Mouse (Mus musculus) fat pad, adult 2 months (tissue): ENCODE results near the gene Aanat.

Experiments used
- DNase-seq: peaks from one replicate; pipeline ENCODE4 v3.0.0-alpha.2; 2011; ENCODE audit warnings: low read depth, low spot score; ENCODE audit errors: extremely low read depth

The Aanat gene

DNA sequence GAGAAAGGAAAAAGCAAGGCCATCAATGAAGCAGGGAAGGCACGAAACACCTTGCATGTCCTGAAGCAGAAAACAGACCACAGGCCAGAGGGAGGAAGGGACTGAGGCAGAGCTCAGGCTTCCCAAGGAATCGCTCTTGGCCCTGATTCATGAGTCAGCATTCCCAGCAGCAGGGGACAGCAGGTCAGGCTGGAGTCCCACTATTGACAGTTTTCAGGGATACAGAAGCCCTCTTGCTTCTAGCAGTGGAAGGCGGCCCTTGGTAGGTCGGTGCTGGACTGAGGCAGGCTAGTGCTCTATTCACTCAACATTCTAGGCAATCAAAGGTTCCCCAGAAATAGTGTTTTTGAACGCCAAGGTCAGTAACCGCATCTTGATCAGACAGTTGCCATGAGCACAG, 11.7 kb upstream of the Aanat start:
- no peak for DNase-seq

DNA sequence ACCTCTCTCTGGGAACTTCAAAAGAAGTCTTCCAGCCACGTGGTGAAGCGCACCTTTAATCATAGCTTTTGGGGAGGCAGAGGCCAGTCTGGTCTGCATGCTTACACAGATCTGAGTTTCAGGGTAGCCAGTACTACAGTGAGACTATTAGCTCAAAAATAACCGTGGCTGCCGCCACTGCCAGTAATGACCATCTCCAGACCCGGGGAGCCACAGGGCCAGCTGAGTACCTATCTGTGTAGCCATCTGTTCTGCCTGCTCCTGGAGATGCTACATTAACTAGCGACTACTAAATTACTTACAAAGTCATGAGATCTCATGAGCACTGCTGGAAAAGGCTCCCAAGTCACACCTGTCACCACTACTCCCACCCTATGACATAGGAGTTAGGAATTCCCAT, 11.2 kb upstream of the Aanat start:
- DNase-seq, result no peak

DNA sequence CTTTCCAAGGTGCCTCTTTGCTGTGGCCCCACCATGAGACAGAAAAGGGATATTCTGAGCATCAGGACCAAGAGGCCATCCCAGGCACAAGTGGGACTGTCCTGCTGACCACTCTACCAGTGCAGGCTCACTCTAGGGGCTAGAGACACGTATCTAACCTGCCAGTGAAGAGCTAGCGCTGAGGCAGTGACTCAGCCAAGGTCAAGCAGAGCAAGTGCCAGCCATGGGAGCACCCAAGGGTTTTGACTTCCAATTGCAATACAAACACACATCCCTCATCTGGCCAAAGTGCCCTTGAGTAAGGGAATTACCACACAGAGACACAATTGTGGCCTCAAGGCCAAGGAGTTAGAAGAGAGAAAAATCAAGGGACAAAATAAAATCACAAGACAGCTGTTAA, 10.8 kb upstream of the Aanat start:
- DNase-seq, result no peak

DNA sequence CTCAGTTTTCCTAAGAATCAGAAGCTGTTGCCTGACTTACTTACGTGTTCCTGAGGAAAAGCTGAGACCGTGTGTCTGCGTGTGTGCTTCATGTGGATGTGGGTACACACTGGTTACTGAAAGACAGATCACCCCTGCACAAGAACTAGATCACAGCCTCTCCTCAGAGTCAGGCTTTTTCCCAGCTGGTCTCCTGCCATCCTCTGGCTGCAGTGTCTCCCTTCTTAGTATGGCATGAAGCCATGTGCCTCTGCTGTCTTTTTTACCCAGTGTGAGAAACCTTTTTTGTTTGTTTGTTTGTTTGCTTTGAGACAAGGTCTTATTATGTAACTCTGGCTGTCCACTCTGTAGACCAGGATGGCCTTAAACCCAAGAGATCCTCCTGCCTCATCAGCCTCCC, 7.0 kb upstream of the Aanat start:
- no peak for DNase-seq

DNA sequence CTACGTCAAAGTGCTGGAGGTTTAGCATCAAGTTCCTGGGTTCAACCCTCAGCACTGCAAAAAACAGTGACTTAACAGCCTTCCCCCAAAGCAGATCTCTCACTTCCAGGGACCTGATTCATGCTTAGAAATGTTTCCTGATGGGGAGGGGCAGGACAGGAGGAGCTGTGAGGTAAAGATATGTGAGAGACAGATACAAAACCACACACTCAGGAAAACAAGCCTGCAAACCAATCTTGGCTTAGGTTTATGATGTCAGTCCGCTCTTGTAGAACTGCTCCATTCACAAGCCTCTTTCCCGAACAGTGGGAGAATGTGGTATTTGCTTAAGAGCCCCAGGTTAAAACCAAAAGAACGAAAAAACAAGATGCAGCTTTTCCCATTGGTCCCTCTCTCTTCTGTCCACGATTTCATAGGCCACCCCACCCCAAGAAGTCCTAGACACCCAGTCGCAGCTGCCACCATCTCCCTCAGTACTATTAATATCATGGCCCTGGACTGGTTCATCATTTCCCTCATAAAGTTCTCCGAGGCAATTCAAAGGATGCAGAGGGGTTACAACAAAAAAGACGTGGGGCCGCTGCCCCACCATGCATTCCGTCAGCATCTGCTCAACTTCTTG, 6.1 kb upstream of the Aanat start:
- DNase-seq, result no peak

DNA sequence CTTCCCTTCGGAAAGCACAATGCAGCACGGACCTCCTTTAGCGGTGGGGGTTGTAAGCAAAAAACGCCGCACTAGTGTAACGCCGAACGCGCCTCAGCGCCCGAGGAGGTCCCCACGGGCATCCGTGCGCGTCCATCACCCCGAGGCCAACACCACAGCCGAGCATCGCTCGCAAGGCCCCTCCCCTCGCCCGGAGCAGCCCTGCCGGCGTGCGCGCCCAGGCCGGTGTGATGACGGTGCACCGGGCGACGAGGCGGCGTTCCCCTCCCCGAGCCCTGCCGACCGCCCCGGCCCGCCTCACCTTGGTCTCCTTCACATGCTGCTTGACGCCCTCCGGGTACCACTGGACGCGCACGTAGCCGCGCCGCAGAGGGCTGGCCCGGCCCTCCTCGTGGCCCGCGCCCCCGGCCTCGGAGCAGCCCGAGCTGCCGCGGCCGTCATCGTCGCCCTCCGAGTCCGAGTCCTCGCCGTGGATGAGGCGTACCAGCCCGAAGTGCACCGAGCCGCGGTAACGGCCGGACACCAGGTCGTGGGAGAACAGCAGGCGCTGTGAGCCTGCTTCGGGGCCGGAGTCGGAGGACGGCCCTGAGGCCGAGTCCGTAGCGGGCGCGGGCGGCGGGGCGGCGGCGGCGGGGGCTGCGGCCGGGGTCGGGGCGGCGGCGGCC, 5.4 kb upstream of the Aanat start:
- DNase-seq, result no peak

DNA sequence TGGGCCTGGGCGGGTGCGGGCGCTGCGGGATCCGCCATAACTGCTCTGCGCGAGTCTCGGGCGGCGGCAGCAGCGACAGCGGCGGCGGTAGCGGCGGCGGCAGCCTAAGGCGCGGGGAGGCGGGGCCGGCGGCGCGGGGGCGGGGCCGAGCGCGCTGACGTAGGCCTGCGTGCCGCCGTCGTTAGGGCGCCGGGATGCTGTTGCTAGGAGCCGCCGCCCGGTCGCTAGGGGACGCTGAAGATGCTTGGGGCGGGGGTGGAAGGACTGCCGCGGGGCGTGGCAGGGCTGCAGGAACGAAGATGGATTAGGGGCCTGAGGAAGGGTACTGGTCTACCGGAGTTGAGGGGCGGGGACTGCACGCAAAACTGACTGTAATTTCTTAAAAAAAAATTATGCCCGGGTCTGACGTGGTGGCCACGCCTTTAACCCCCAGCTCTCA, 4.8 kb upstream of the Aanat start, which contains the start of gene Ube2o:
Gene Ube2o, minus strand, starts transcription at position 72 of the 439 bp plus-strand sequence.
- DNase-seq, result no peak

DNA sequence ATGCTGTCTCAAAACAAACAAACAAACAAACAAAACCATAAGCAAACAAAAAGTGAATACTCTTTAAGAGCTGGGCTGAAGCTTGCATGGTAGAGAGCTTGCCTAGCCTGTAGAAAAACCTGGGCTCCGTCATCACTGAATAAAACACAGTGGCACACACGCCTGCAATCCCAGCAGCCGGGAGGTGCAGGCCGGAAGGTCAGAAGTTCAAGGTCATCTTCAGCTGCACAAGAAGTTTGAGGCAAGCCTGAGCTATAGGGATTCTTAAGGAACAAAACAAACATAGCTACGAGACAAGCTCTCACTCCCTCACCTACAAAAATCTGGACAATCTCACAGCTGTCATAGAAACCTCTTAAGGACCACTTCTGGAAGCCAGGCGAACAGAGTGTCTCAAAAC, 550 bp upstream of the Aanat start:
- no peak for DNase-seq

DNA sequence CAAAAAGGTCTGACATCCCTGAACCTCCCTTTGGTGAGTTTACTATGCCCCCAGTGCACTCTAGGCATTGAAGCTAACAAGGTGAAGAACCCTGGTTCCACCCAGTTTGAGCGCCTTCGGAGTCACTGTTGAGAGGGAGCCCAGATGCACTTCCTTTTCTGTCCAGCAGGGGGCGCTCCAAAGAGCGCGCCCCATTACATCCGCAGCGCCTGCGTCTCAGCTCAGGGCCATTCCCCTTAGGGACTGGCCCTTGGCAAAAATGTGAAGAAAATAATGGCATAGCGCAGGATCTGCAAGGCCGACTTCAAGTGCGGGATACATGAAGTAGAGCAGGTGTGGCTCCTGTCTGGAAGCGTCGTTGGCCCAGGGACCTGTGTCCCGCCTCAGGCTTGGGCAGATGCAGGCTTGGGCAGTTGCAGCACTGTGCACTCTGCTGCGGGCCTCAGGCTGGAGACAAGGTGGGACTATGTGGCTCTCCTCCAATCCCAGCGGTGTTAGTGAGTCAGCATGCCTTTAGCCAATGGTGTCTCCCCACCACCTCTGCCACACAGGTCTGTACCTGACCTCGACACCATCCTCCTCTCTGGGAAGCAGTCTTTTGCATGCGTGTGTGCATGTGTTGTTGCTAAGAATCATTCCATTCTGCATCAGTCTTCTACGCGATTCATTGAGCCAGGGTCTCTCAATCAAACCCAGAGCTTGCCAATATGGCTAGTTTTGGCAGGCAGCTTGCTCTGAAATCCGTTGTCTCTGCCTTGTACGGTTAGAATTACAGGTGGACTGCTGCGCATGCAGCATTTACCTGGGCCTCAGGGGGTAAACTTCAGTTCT, 784 bp downstream of the Aanat start:
- DNase-seq, result no peak

DNA sequence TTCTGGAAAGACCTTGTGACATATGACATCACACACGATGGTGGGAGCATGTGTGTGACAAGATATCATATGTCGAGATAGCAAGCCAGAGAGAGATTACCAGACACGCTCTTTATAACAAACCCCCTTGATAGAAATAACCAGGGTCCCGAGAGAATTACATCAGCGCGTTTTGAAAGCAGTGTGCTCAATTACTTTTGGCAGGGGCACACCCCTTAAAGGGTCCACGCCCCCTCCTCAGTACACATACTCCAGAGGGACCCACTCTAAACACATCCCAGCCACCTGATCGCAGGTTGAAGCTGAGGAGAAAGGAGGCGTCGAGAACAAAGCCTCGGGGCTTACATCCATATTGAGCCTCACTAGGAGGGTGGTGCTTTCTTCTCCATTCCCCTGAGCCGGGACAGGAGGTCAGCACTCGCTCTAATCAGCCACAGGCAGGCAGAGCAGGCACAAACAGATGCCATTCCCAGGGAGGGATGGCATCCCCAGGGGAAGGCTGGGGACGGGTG, 2.8 kb downstream of the Aanat start:
- DNase-seq, result no peak

DNA sequence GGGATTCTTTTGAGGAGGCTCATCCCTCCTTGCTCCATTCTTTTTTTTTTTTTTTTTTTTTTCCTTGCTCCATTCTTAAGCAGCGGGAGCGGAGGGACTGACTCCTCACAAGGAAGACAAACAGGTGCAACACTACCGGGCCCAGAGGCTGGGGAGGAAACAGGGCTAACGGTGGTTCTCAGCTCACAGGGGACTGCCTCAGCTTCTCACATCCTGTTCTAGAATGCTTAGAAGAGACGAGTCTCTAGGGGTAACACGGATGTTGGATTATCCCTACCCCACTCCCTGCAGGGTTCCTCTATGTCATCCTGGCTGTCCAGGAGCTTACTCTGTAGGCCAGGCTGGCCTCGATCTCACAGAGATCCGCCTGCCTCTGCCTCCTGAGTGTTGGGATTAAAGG, 3.3 kb downstream of the Aanat start:
- DNase-seq, result no peak

DNA sequence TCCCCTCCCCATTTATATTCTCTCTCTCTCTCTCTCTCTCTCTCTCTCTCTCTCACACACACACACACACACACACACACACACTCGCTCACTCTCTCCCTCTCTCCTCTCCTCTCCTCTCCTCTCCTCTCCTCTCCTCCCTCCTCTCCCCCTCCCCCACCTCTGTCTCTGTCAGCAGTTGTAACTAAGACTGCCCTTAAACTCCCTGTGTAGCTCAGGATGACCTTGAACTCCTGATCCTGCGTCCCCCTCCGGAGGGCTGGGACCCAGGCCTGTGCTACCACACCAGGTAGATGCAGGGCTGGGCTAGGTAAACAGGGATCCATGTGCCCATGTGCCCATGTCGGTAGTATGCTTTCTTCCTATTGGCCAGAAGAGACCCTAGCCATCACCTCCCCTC, 5.4 kb downstream of the Aanat start:
- DNase-seq, result no peak

DNA sequence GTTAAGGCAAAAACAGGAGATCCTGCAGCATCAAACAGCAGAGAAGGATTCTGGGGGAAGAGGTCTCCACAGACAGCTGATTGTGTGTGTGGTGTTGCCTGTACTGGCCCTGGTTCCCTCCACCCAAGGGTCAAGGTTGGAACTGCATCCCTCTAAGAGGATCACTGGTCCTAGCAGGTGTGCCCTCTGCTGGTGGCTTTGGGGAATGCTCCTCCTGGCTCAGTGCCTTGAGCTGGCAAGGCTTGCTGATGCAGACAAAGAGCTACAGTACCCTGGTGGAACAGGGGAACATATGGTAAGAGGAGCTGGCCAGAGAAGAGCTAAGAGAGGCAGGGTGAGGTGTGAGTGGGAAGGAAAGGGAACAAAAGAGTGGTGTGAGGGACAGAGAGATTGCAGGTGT, 6.2 kb downstream of the Aanat start:
- no peak for DNase-seq

DNA sequence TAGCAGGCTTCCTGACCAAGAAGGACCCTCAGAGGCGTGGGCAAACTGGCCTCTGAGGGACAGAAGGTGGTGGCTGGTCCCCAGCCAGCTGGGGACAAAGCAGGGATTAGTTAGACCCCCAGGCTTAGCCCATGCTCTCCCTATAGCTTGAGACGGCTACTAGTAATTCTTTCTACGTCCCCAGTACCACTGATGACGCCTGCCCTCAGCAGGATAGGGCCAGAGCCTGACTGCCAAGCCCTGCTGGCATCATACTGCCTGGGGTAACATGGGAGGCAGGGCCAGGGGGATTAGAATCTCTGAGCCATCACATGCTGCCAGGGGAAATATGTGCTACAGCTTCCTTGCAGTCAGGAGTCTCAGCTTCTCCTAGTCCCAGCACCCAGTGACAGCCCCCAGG, 7.1 kb downstream of the Aanat start:
- DNase-seq, result no peak

DNA sequence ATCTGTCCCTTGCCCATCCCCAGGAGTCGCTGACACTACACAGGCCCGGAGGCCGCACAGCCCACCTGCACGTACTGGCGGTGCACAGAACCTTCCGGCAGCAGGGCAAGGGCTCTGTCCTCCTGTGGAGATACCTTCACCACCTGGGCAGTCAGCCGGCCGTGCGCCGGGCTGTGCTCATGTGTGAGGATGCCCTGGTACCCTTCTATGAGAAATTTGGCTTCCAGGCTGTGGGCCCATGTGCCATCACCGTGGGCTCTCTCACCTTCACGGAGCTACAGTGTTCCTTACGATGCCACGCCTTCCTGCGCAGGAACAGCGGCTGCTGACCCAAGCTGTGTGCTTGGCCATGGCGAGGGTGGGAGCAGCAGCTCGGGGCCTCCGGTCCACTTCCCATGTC, 10.5 kb downstream of the Aanat start:
- DNase-seq, result no peak

DNA sequence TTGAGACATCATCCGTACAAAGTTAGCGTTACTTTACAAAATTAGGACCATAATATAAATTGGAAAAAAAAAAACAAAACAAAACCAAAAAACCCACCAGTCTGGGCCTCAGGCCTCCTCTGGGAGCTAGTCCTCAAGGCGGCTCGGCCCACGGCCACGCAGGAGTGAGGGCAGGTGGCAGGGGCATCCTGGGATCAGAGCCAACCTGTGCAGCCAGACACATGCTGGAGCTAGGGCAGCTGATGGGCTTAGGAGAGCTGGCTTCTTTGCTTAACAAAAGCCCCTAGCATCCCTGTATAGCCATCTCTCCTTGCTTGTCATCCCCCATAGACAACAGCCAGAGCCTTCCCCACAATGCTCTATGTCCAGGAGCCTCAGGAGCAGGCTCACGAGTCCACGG, 12.0 kb downstream of the Aanat start:
- DNase-seq, result no peak

DNA sequence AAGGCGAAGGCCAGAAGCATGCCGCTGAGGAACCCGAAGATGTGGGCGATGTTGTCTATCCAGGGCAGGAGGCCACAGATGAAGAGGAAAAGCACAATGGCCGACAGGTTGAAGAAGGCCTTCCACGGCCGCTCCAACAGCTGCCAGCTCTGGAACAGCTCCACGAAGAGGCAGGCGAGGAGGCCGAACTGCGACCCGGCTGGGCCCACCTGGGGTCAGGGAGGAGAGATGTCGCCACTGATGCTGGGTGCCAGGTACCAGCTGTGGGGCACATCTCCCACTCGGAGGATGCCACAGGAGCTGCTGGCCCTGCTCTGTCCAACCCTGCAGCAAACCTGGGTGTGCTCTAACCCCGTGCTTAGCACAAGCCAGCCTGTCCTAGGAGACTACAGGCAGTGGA, 13.0 kb downstream of the Aanat start:
- no peak for DNase-seq

DNA sequence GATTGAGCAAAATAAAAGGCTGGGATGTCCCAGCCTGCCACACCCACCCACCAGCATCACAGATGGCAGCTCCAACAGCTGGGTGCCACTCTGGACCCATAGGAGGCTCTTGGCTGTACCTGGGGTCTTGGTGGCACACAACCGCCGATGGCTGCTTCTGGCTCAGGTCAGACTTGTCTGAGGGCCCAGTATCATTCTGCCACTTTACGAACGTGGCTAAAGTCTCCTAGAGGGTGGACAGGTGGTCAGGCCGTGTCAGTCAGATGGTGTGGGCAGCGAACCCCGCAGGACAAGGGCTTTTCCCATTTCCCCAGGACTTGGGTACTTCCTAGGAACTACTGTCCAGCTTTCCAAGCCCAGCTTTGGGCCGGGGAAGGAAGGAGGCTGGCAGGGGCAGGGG, 14.9 kb downstream of the Aanat start:
- no peak for DNase-seq

DNA sequence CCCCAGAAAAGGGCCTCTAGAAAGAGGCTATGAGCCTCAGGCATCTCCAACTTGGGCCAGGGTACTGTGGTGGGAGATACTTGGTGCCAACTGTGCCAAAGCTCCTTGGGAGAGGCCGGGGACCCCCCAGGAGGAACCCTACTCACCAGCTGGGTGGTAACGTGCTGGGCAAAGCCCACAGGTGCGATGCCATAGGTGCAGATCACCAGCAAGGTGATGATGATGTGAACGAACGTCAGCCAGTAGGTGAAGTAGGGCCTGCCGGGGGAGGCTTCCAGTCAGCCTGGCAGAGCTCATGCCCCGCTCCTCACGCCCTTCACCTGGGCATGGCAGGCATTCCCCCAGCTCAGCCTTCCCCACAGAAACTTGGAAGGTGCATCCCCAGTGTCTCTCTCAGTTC, 15.8 kb downstream of the Aanat start:
- DNase-seq, result no peak

DNA sequence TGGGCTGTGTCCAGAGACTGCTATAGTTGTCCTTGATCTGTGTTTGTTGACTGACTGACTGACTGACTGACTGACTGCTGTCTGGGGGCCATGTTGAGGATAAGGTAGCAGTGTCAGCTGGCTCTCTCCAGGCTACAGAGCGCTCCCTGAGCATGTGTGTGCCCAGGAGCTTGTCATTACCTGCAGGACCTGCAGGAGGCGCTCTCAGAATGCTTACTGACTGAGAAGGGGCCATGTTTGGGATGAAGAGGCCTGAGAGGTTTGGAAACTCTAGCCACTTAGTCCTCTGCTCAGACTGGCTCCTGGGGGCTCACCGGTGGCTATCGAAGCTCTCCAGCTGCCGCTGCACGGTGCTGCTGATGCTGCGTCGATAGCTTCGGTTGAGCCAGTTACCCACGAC, 17.1 kb downstream of the Aanat start:
- DNase-seq, result no peak

DNA sequence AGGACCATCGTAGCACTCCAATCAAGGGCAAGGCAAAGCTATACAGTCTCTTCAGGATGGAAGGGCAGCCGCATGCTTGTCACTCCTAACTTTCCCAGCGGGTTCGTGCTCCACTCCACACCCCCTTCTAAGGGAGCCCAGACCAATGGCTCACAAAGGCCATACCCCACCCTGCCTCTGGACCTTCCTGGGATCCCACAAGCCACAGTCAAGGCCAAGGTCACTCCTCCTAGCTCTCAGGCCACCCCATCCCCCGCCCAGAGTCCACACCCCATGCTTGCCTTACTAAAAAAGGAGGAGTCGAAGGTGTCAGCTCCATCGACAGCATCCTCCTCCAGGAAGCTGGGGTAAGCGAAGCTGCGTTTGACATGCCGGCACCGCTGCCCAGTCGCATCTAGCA, 17.9 kb downstream of the Aanat start:
- DNase-seq, result no peak

DNA sequence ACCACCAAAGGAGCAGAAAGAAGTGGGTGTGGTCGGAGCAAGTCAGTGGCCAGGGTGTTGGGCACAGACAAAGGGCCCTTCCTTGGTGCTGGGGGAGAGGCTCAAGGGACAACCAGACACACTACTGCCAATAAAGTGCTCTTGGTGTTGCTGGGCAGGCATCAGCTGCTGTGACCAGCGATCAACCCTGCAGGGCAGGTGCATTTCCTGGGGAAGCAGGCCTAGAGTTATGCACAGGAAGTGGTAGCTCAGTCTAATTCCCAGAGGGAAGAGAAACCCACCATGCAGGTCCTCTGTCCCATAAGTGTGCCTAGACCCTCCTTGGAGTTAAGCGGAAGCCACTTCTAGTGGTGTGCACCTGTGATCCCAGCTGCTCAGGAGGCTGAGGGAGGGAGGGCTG, 21.5 kb downstream of the Aanat start:
- DNase-seq, result no peak
